Mouse (Mus musculus) stomach, postnatal 0 days (tissue): Measurements from ENCODE around the gene Dennd5b. TPM values are rescaled to one million over a fixed set of nuclear protein-coding genes. Genes with fewer than 3 reads are reported as not detected.
A peak's percentile ranks its signal among the peaks of the same experiment; 100 is the strongest.

ENCODE experiments used
- ATAC-seq: fragments of 200-750 bp; cut with Nextera tagmentation; 2 replicates; pipeline ENCODE4 v1.8.0; 2017; ENCODE audit not compliant: low FRiP score, low TSS enrichment
- DNase-seq: peaks from one replicate; pipeline ENCODE4 v3.0.0-alpha.2; 2016; ENCODE audit warnings: low spot score
- H3K27ac ChIP-seq: fragments of 300-500 bp; sonication (generic); replicated peaks from 2 replicates; pipeline ENCODE4 v1.5.1; 2014; ENCODE audit warnings: mild to moderate bottlenecking, control low read depth
- H3K27me3 ChIP-seq: fragments of 300-500 bp; sonication (generic); 2 replicates; pipeline ENCODE4 v1.6.1; 2014; ENCODE audit warnings: low read length; ENCODE audit not compliant: control insufficient read depth, insufficient read depth
- H3K36me3 ChIP-seq: fragments of 300-500 bp; sonication (generic); 2 replicates; pipeline ENCODE4 v1.6.1; 2014; ENCODE audit warnings: low read length, mixed read lengths; ENCODE audit not compliant: control insufficient read depth, insufficient read depth
- H3K4me1 ChIP-seq: fragments of 300-500 bp; sonication (generic); replicated peaks from 2 replicates; pipeline ENCODE4 v1.6.1; 2014; ENCODE audit warnings: antibody characterized with exemption; ENCODE audit not compliant: control insufficient read depth, insufficient read depth
- H3K4me2 ChIP-seq: fragments of 300-500 bp; sonication (generic); replicated peaks from 2 replicates; pipeline ENCODE4 v1.6.1; 2014; ENCODE audit warnings: low read depth, mild to moderate bottlenecking, control low read depth, moderate library complexity
- H3K4me3 ChIP-seq: fragments of 300-500 bp; sonication (generic); 2 replicates; pipeline ENCODE4 v1.5.1; 2014; ENCODE audit warnings: low read depth, low read length, control low read depth
- H3K9ac ChIP-seq: fragments of 300-500 bp; sonication (generic); 2 replicates; pipeline ENCODE4 v1.6.1; 2014; ENCODE audit warnings: mild to moderate bottlenecking, low read length, control low read depth, mixed read lengths
- H3K9me3 ChIP-seq: fragments of 300-500 bp; sonication (generic); 2 replicates; pipeline ENCODE4 v1.6.1; 2016; ENCODE audit warnings: low read length; ENCODE audit not compliant: control insufficient read depth
- CTCF ChIP-seq: IDR thresholded peaks from 2 replicates; pipeline ENCODE4 v1.5.1; 2016; ENCODE audit warnings: antibody characterized with exemption, low read depth, mild to moderate bottlenecking, moderate library complexity
- EP300 ChIP-seq: optimal IDR thresholded peaks from 2 replicates; pipeline ENCODE3; 2016; ENCODE audit warnings: antibody characterized with exemption
- WGBS: fragments of 180-500 bp; shearing (Covaris S2); extraction: QIAGEN DNeasy Blood & Tissue Kit; methylation state at CpG from one replicate; pipeline ENCODE4 v1.1.7; 2014; 5-methylcytosine and 5-hydroxymethylcytosine counted together
- polyA plus RNA-seq: library from polyadenylated mRNA; unstranded; fragments of >200 nt; fragmentation: Nextera tagmentation; extraction: Ambion mirVana; gene quantifications from 2 replicates; pipeline ENCODE4 v1.2.1, GENCODE M21; 2015

Gene Dennd5b
- 1.7 and 2.0 TPM in 2 replicates for polyA plus RNA-seq

- peak within 1 kb of the TSS; percentile 77 for H3K4me3 ChIP-seq
- H3K4me1 ChIP-seq, result no peaks in the 10 kb centered on the region
- DNase-seq (peak; percentile 82), ATAC-seq (peak; percentile 93)
- peak within 1 kb of the TSS; percentile 93 for H3K9ac ChIP-seq
- no peaks in the 10 kb centered on the region for H3K36me3 ChIP-seq
- peak within 1 kb of the TSS; percentile 86 for H3K27ac ChIP-seq
- H3K4me2 ChIP-seq, result peak within 1 kb of the TSS; percentile 89
- TF ChIP-seq EP300 (no peak), CTCF (no peak)
- H3K9me3 ChIP-seq, result no peaks in the 10 kb centered on the region
- WGBS, result under 1% methylated on average over 115 of the region's 124 CpGs
- H3K27me3 ChIP-seq, result no peaks in the 10 kb centered on the region
Observed at GRCm38 (mm10) chr6:149101076-149101942, at the start of gene Dennd5b. Dennd5b (minus strand) TSS chr6:149101680.

GRCm38 (mm10) chr6:149148436-149149229 is 47.2 kb upstream of the Dennd5b start:
- 48% methylated on average over 7 of the region's 7 CpGs for WGBS
- Histone ChIP-seq H3K4me3 (no peak overlapping the region), H3K4me1 (no peaks in the 10 kb centered on the region), H3K27me3 (no peaks in the 10 kb centered on the region), H3K9ac (no peak overlapping the region), H3K36me3 (peaks cover 2% of the 10 kb centered on the region; the same call in 1 of the 2 replicates), H3K27ac (peak overlapping the region; percentile 67), H3K4me2 (no peak overlapping the region), H3K9me3 (no peaks in the 10 kb centered on the region)
- peak; percentile 97 for ATAC-seq
- DNase-seq, result peak; percentile 68
- TF ChIP-seq EP300, result no peak
- peak; percentile 15; the same call in 1 of the 2 replicates for TF ChIP-seq CTCF

- no peaks in the 10 kb centered on the region for H3K27me3 ChIP-seq
Observed at GRCm38 (mm10) chr6:149145143-149145542, 43.7 kb upstream of the Dennd5b start.

GRCm38 (mm10) chr6:149141393-149142173 is 40.1 kb upstream of the Dennd5b start:
- 2% methylated on average over 36 of the region's 36 CpGs for WGBS
- ATAC-seq (peak; percentile 95), DNase-seq (peak; percentile 87)
- TF ChIP-seq CTCF, result peak; percentile 4; the same call in 1 of the 2 replicates
- no peak for TF ChIP-seq EP300
- Histone ChIP-seq H3K4me2 (peak overlapping the region; percentile 64), H3K4me3 (peak overlapping the region; percentile 54), H3K4me1 (no peaks in the 10 kb centered on the region), H3K9me3 (no peaks in the 10 kb centered on the region), H3K9ac (peak overlapping the region; percentile 66), H3K36me3 (peaks cover 2% of the 10 kb centered on the region; the same call in 1 of the 2 replicates), H3K27me3 (no peaks in the 10 kb centered on the region), H3K27ac (peak overlapping the region; percentile 79)

More at GRCm38 (mm10) chr6:149145143-149145542, 43.7 kb upstream of the Dennd5b start:
- no peak for DNase-seq
- H3K36me3 ChIP-seq, result peaks cover 2% of the 10 kb centered on the region; the same call in 1 of the 2 replicates
- TF ChIP-seq EP300 (no peak), CTCF (no peak)
- no peak overlapping the region for H3K9ac ChIP-seq
- no peaks in the 10 kb centered on the region for H3K4me1 ChIP-seq
- no peak overlapping the region for H3K27ac ChIP-seq
- H3K9me3 ChIP-seq, result no peaks in the 10 kb centered on the region
- H3K4me2 ChIP-seq, result no peak overlapping the region
- no peak for ATAC-seq
- H3K4me3 ChIP-seq, result no peak overlapping the region
- 89% methylated on average over 1 of the region's 1 CpGs for WGBS

- no peak for DNase-seq
- no peak within 1 kb of the TSS for H3K9ac ChIP-seq
- H3K27ac ChIP-seq, result no peak within 1 kb of the TSS
- TF ChIP-seq EP300 (no peak), CTCF (no peak)
- no peak within 1 kb of the TSS for H3K4me2 ChIP-seq
- no peak within 1 kb of the TSS for H3K4me3 ChIP-seq
- WGBS, result 72% methylated on average over 1 of the region's 1 CpGs
- no peaks in the 10 kb centered on the region for H3K36me3 ChIP-seq
- H3K9me3 ChIP-seq, result no peaks in the 10 kb centered on the region
- H3K27me3 ChIP-seq, result no peaks in the 10 kb centered on the region
- ATAC-seq, result no peak
- H3K4me1 ChIP-seq, result no peaks in the 10 kb centered on the region
Observed at GRCm38 (mm10) chr6:149139471-149139870, 38.0 kb upstream of the Dennd5b start, which contains the start of gene Etfbkmt. Etfbkmt (plus strand) TSS chr6:149139849.
